Mouse (Mus musculus): ENCODE measurements at regions not wholly inside any gene's neighbourhood (a gene's known extent, or its start where the extent isn't known, plus 50 kb on each side); places are given as distances from the start of the nearest gene placed in this dataset.

DNA sequence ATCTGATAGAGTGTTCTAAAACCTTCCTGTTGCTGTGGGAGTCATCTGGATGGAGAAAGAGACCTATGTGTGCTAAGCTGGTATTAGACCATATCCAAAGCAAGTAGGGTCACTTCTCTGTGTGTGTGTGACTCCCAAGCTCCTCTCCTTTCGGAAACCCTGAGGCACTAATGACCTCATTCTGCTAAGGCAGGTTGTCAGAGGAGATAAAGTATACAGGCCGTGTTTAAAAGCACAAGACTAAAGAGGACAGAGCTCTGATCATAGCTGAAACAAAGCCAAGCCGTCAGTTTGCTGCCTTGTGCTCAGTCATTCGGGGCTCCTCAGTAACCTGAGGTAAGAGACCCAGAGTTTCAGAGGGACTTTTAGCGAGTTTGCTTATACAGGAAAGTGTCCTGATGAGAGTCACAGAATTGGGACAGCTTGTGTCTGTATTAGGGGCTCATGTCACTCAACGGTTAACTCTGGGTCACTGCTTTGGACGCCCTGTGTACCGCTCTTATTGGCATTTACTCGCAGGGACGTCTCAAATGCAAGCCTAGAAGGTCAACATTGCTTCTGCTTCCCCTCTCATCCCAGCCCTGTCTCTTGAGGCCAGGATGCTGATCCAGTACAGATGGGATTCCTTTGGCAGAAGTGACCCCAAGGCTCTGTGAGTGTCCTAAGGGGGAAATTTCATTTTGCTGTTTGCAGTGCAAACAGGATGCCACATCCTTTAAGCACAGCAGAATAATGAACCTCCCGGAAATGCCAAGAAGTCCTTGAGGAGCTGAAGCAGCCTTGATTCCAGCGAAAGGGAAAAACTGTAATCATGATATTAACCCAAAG is 70.7 kb upstream of the Barx2 start:
- TF ChIP-seq GATA1 (IDR thresholded peaks at IDR 0.05; ENCODE audit: low read length) (no peak), TAL1 (IDR thresholded peaks at IDR 0.05; ENCODE audit: low read length) (no peak)
